Mouse (Mus musculus): ENCODE measurements around the gene Olfr582. TPM values are rescaled to one million over a fixed set of nuclear protein-coding genes. Genes with fewer than 3 reads are reported as not detected.

Gene Olfr582
- polyA plus RNA-seq (2011; ENCODE audit: insufficient read depth, insufficient read length, low replicate concordance, missing spikeins) = not detected in 2 replicates

GRCm38 (mm10) chr7:103037724-103038123 is at the start of gene Olfr582:
Gene Olfr582, plus strand, starts transcription at chr7:103038024.
- no peaks in the 10 kb centered on the region for H3K4me1 ChIP-seq (ENCODE audit: control insufficient read depth, insufficient read depth, low read length)
- no peak within 1 kb of the TSS for H3K4me3 ChIP-seq (replicated peaks; ENCODE audit: control insufficient read depth, low read depth, low read length)
- H3K27ac ChIP-seq (ENCODE audit: control insufficient read depth, insufficient read depth, low read depth, low read length, poor library complexity) = no peak within 1 kb of the TSS
- TF ChIP-seq POLR2A (IDR thresholded peaks at IDR 0.05; ENCODE audit: borderline replicate concordance, control insufficient read depth, low read depth, low read length) (no peak), CTCF (IDR thresholded peaks at IDR 0.05; ENCODE audit: control insufficient read depth, insufficient read depth, low read length) (no peak)

GRCm38 (mm10) chr7:102989224-102989623 is 48.6 kb upstream of the Olfr582 start, which contains the start of gene Olfr578:
Gene Olfr578, minus strand, starts transcription at chr7:102989324.
- no peak within 1 kb of the TSS for H3K4me3 ChIP-seq (replicated peaks; ENCODE audit: control insufficient read depth, low read depth, low read length)
- WGBS = 67% methylated on average over 3 of the region's 3 CpGs
- TF ChIP-seq POLR2A (IDR thresholded peaks at IDR 0.05; ENCODE audit: borderline replicate concordance, control insufficient read depth, low read depth, low read length) (no peak), CTCF (IDR thresholded peaks at IDR 0.05; ENCODE audit: control insufficient read depth, insufficient read depth, low read length) (no peak)

GRCm38 (mm10) chr7:103051000-103051399 is 13.2 kb downstream of the Olfr582 start, which contains the start of gene Olfr583:
Gene Olfr583, plus strand, starts transcription at chr7:103051300.
- no peaks in the 10 kb centered on the region for H3K4me1 ChIP-seq (ENCODE audit: control insufficient read depth, insufficient read depth, low read length)
- 87% methylated on average over 1 of the region's 1 CpGs for WGBS
- H3K4me3 ChIP-seq (replicated peaks; ENCODE audit: control insufficient read depth, low read depth, low read length) = no peak within 1 kb of the TSS
- H3K27ac ChIP-seq (ENCODE audit: control insufficient read depth, insufficient read depth, low read depth, low read length, poor library complexity) = no peak within 1 kb of the TSS
- no peak for TF ChIP-seq POLR2A (IDR thresholded peaks at IDR 0.05; ENCODE audit: borderline replicate concordance, control insufficient read depth, low read depth, low read length)
- no peak for TF ChIP-seq CTCF (IDR thresholded peaks at IDR 0.05; ENCODE audit: control insufficient read depth, insufficient read depth, low read length)

More at GRCm38 (mm10) chr7:102989224-102989623, 48.6 kb upstream of the Olfr582 start, which contains the start of gene Olfr578:
- H3K4me1 ChIP-seq (ENCODE audit: control insufficient read depth, insufficient read depth, low read length) = no peaks in the 10 kb centered on the region
- no peak within 1 kb of the TSS for H3K27ac ChIP-seq (ENCODE audit: control insufficient read depth, insufficient read depth, low read depth, low read length, poor library complexity)

- H3K4me1 ChIP-seq (ENCODE audit: control insufficient read depth, insufficient read depth, low read length) = no peaks in the 10 kb centered on the region
- TF ChIP-seq POLR2A (IDR thresholded peaks at IDR 0.05; ENCODE audit: borderline replicate concordance, control insufficient read depth, low read depth, low read length) (no peak), CTCF (IDR thresholded peaks at IDR 0.05; ENCODE audit: control insufficient read depth, insufficient read depth, low read length) (no peak)
- 56% methylated on average over 1 of the region's 1 CpGs for WGBS
- H3K4me3 ChIP-seq (replicated peaks; ENCODE audit: control insufficient read depth, low read depth, low read length) = no peak within 1 kb of the TSS
- no peak within 1 kb of the TSS for H3K27ac ChIP-seq (ENCODE audit: control insufficient read depth, insufficient read depth, low read depth, low read length, poor library complexity)
Measured at GRCm38 (mm10) chr7:103081585-103081984, 43.8 kb downstream of the Olfr582 start, which contains the start of gene Olfr584. Gene Olfr584, plus strand, starts transcription at chr7:103081885.

Other genes with a start within 250 kb of the Olfr582 start
- gene Olfr564, start 234.5 kb upstream of the Olfr582 start, polyA plus RNA-seq (2011; ENCODE audit: insufficient read depth, insufficient read length, low replicate concordance, missing spikeins) = not detected in 2 replicates
- gene Olfr566, start 179.3 kb upstream of the Olfr582 start, polyA plus RNA-seq (2011; ENCODE audit: insufficient read depth, insufficient read length, low replicate concordance, missing spikeins) = not detected in 2 replicates
- not detected in 2 replicates for gene Olfr568, start 160.9 kb upstream of the Olfr582 start, polyA plus RNA-seq (2011; ENCODE audit: insufficient read depth, insufficient read length, low replicate concordance, missing spikeins)
- gene Olfr569, start 147.1 kb upstream of the Olfr582 start, polyA plus RNA-seq (2011; ENCODE audit: insufficient read depth, insufficient read length, low replicate concordance, missing spikeins) = not detected in 2 replicates
- not detected in 2 replicates for gene Olfr570, start 143.4 kb upstream of the Olfr582 start, polyA plus RNA-seq (2011; ENCODE audit: insufficient read depth, insufficient read length, low replicate concordance, missing spikeins)
- gene Olfr571, start 120.5 kb upstream of the Olfr582 start, polyA plus RNA-seq (2011; ENCODE audit: insufficient read depth, insufficient read length, low replicate concordance, missing spikeins) = 0.90 and 1.1 TPM in 2 replicates
- gene Olfr572, start 113.6 kb upstream of the Olfr582 start, polyA plus RNA-seq (2011; ENCODE audit: insufficient read depth, insufficient read length, low replicate concordance, missing spikeins) = not detected in 2 replicates
- not detected in 2 replicates for gene Olfr573-ps1, start 95.4 kb upstream of the Olfr582 start, polyA plus RNA-seq (2011; ENCODE audit: insufficient read depth, insufficient read length, low replicate concordance, missing spikeins)
- not detected in 2 replicates for gene Olfr574, start 89.6 kb upstream of the Olfr582 start, polyA plus RNA-seq (2011; ENCODE audit: insufficient read depth, insufficient read length, low replicate concordance, missing spikeins)
- not detected in 2 replicates for gene Olfr575, start 79.2 kb upstream of the Olfr582 start, polyA plus RNA-seq (2011; ENCODE audit: insufficient read depth, insufficient read length, low replicate concordance, missing spikeins)
- not detected in 2 replicates for gene Olfr576, start 75.4 kb upstream of the Olfr582 start, polyA plus RNA-seq (2011; ENCODE audit: insufficient read depth, insufficient read length, low replicate concordance, missing spikeins)
- gene Olfr577, start 62.1 kb upstream of the Olfr582 start, polyA plus RNA-seq (2011; ENCODE audit: insufficient read depth, insufficient read length, low replicate concordance, missing spikeins) = not detected in 2 replicates
- gene Olfr578, start 48.7 kb upstream of the Olfr582 start, polyA plus RNA-seq (2011; ENCODE audit: insufficient read depth, insufficient read length, low replicate concordance, missing spikeins) = not detected in 2 replicates
- not detected in 2 replicates for gene Olfr583, start 13.3 kb downstream of the Olfr582 start, polyA plus RNA-seq (2011; ENCODE audit: insufficient read depth, insufficient read length, low replicate concordance, missing spikeins)
- gene Olfr584, start 43.9 kb downstream of the Olfr582 start, polyA plus RNA-seq (2011; ENCODE audit: insufficient read depth, insufficient read length, low replicate concordance, missing spikeins) = not detected in 2 replicates
- not detected in 2 replicates for gene Olfr585, start 59.7 kb downstream of the Olfr582 start, polyA plus RNA-seq (2011; ENCODE audit: insufficient read depth, insufficient read length, low replicate concordance, missing spikeins)
- gene Olfr586, start 87.6 kb downstream of the Olfr582 start, polyA plus RNA-seq (2011; ENCODE audit: insufficient read depth, insufficient read length, low replicate concordance, missing spikeins) = not detected in 2 replicates
- not detected in 2 replicates for gene Olfr588-ps1, start 102.9 kb downstream of the Olfr582 start, polyA plus RNA-seq (2011; ENCODE audit: insufficient read depth, insufficient read length, low replicate concordance, missing spikeins)
- gene Olfr589, start 118.3 kb downstream of the Olfr582 start, polyA plus RNA-seq (2011; ENCODE audit: insufficient read depth, insufficient read length, low replicate concordance, missing spikeins) = not detected in 2 replicates
- gene Olfr591, start 140.3 kb downstream of the Olfr582 start, polyA plus RNA-seq (2011; ENCODE audit: insufficient read depth, insufficient read length, low replicate concordance, missing spikeins) = not detected in 2 replicates
- not detected in 2 replicates for gene Olfr592, start 146.8 kb downstream of the Olfr582 start, polyA plus RNA-seq (2011; ENCODE audit: insufficient read depth, insufficient read length, low replicate concordance, missing spikeins)
- gene Olfr593, start 173.8 kb downstream of the Olfr582 start, polyA plus RNA-seq (2011; ENCODE audit: insufficient read depth, insufficient read length, low replicate concordance, missing spikeins) = not detected in 2 replicates
- not detected in 2 replicates for gene Olfr594, start 179.0 kb downstream of the Olfr582 start, polyA plus RNA-seq (2011; ENCODE audit: insufficient read depth, insufficient read length, low replicate concordance, missing spikeins)
- gene Usp17ld, start 214.5 kb downstream of the Olfr582 start, polyA plus RNA-seq (2011; ENCODE audit: insufficient read depth, insufficient read length, low replicate concordance, missing spikeins) = not detected in 2 replicates

Measured in bone marrow, adult 2 months (tissue).